Mouse (Mus musculus) intestine, embryonic 15.5 days (tissue): ENCODE results near the gene Gm3854. TPM values are rescaled to one million over a fixed set of nuclear protein-coding genes. Genes with fewer than 3 reads are reported as not detected.
"Not testable (repeated sequence)": the region's sequence is repeated elsewhere in the genome, so short reads cannot be mapped to it uniquely, and the experiment has no call there.

Experiments
- ATAC-seq: fragments of 200-750 bp; cut with Nextera tagmentation; 2 replicates; pipeline ENCODE4 v1.8.0; 2017; ENCODE audit warnings: moderate TSS enrichment, moderate library complexity
- H3K27ac ChIP-seq: fragments of 300-500 bp; sonication (generic); 2 replicates; pipeline ENCODE4 v1.5.1; 2015; ENCODE audit warnings: mild to moderate bottlenecking, inconsistent platforms
- H3K27me3 ChIP-seq: fragments of 300-500 bp; sonication (generic); replicated peaks from 2 replicates; pipeline ENCODE4 v1.6.1; 2015; ENCODE audit warnings: inconsistent platforms
- H3K36me3 ChIP-seq: fragments of 300-500 bp; sonication (generic); 2 replicates; pipeline ENCODE4 v1.6.1; 2015; ENCODE audit warnings: inconsistent platforms
- H3K4me1 ChIP-seq: fragments of 300-500 bp; sonication (generic); replicated peaks from 2 replicates; pipeline ENCODE4 v1.6.1; 2015; ENCODE audit warnings: inconsistent platforms
- H3K4me2 ChIP-seq: fragments of 300-500 bp; sonication (generic); replicated peaks from 2 replicates; pipeline ENCODE4 v1.6.1; 2015; ENCODE audit warnings: mild to moderate bottlenecking, inconsistent platforms
- H3K4me3 ChIP-seq: fragments of 300-500 bp; sonication (generic); replicated peaks from 2 replicates; pipeline ENCODE4 v1.5.1; 2015; ENCODE audit warnings: inconsistent platforms
- H3K9ac ChIP-seq: fragments of 300-500 bp; sonication (generic); 2 replicates; pipeline ENCODE4 v1.6.1; 2015; ENCODE audit warnings: inconsistent platforms
- H3K9me3 ChIP-seq: fragments of 300-500 bp; sonication (generic); 2 replicates; pipeline ENCODE4 v1.6.1; 2016; ENCODE audit warnings: inconsistent platforms
- WGBS: fragments of 180-500 bp; shearing (Covaris S2); methylation state at CpG from one replicate; pipeline ENCODE4 v1.1.7; 2015; 5-methylcytosine and 5-hydroxymethylcytosine counted together
- polyA plus RNA-seq: library from polyadenylated mRNA; unstranded; fragments of >200 nt; fragmentation: Nextera tagmentation; extraction: Ambion mirVana; gene quantifications from 2 replicates; pipeline ENCODE4 v1.2.1, GENCODE M21; 2015

Gene Gm3854
- polyA plus RNA-seq: 0.85 and 1.3 TPM in 2 replicates

GRCm38 (mm10) chr7:6343501-6344071 is at the start of gene Gm3854:
Gene Gm3854, plus strand, starts transcription at chr7:6343759.
- under 1% methylated on average over 26 of the region's 26 CpGs for WGBS
- Histone ChIP-seq H3K27me3 (no peaks in the 10 kb centered on the region), H3K9me3 (no peaks in the 10 kb centered on the region), H3K36me3 (no peaks in the 10 kb centered on the region), H3K4me2 (peak within 1 kb of the TSS; percentile 55), H3K4me1 (no peaks in the 10 kb centered on the region), H3K4me3 (peak within 1 kb of the TSS; percentile 64), H3K9ac (peak within 1 kb of the TSS; percentile 48), H3K27ac (no peak within 1 kb of the TSS)
- ATAC-seq: peak; percentile 95

- H3K9ac ChIP-seq, H3K4me1 ChIP-seq, H3K27ac ChIP-seq, ATAC-seq, H3K9me3 ChIP-seq, H3K27me3 ChIP-seq, H3K4me3 ChIP-seq, H3K4me2 ChIP-seq: not testable (repeated sequence)
- WGBS: 68% methylated on average over 11 of the region's 11 CpGs
- H3K36me3 ChIP-seq: peaks cover 10% of the 10 kb centered on the region; the same call in 1 of the 2 replicates
These were observed 42.8 kb upstream of the Gm3854 start for GRCm38 (mm10) chr7:6300796-6301195.

GRCm38 (mm10) chr7:6330458-6331232 is 12.9 kb upstream of the Gm3854 start:
- peak overlapping the region; percentile 56 for H3K4me3 ChIP-seq
- 16% methylated on average over 23 of the region's 23 CpGs for WGBS
- peaks cover 3% of the 10 kb centered on the region; the same call in 1 of the 2 replicates for H3K4me1 ChIP-seq
- peak overlapping the region; percentile 72 for H3K4me2 ChIP-seq
- H3K27ac ChIP-seq: peak overlapping the region; percentile 68; the same call in 1 of the 2 replicates
- ATAC-seq: peak; percentile 79
- H3K27me3 ChIP-seq: no peaks in the 10 kb centered on the region
- H3K9ac ChIP-seq: peak overlapping the region; percentile 52
- H3K9me3 ChIP-seq: no peaks in the 10 kb centered on the region
- no peaks in the 10 kb centered on the region for H3K36me3 ChIP-seq

DNA sequence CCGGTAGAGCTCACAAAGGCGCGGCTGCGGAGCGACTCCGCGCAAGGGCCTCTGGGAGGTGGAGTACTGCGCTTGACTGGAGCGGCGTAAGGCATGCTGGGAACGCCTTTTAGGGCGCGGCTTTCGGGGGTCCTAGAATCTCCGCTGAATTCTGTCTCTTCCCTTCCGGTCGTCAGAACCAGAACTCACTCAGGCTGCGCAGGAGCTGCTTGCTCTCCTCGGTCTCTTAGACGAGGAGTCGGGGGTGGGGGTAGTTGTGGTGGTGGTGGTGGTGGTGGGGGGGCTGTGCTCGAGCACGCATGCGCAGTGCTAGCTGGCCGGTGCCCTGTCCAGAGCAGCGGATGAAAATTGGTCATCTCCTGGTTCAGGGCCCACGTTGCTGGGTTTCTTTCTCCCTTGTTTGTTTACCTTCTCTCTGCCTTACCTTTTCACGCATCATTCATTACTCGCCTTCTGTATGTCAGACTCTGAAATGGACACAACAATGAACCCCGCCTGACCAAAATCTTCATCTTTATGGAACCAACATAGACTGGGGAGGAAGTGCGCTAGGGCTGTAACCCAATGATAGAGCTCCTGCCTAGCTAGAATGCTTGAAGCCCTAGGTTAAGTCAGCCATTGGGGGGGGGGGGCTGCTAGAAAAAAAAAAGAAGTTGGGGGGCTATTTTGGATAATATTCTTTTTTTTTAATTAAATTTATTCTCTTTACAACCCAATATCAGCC is 12.2 kb upstream of the Gm3854 start, which contains the start of gene Zfp583:
TSS of gene Zfp583 (minus strand) at position 53 of the 724 bp plus-strand sequence.
- H3K36me3 ChIP-seq: no peaks in the 10 kb centered on the region
- peak within 1 kb of the TSS; percentile 52 for H3K9ac ChIP-seq
- H3K4me3 ChIP-seq: peak within 1 kb of the TSS; percentile 56
- 3% methylated on average over 31 of the region's 31 CpGs for WGBS
- peak within 1 kb of the TSS; percentile 72 for H3K4me2 ChIP-seq
- H3K4me1 ChIP-seq: peaks cover 3% of the 10 kb centered on the region; the same call in 1 of the 2 replicates
- H3K27ac ChIP-seq: peak within 1 kb of the TSS; percentile 68; the same call in 1 of the 2 replicates
- no peaks in the 10 kb centered on the region for H3K27me3 ChIP-seq
- ATAC-seq: peak; percentile 98
- no peaks in the 10 kb centered on the region for H3K9me3 ChIP-seq

DNA sequence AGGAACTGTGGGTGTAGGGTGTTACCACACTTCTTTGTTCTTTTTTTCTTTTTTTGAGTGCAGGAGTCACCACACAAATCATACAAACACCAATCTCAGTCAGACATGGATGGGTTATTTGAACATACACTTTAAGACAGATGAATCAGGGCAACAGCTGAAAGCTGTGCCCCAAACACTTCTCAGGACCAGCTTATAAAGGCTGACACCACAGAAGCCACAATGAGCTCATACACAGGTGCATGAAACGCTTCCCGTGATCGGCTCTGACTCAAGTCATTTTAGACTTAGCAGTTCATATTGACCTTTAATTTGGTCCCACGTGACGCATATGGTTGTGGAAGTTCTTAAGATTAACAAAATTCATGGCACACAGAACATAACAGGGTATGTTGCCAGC is 3.7 kb upstream of the Gm3854 start:
- no peak for ATAC-seq
- no peaks in the 10 kb centered on the region for H3K4me1 ChIP-seq

GRCm38 (mm10) chr7:6344124-6344523 is 565 bp downstream of the Gm3854 start:
- Histone ChIP-seq H3K4me2 (peak overlapping the region; percentile 55), H3K27me3 (no peaks in the 10 kb centered on the region), H3K4me3 (peak overlapping the region; percentile 64), H3K27ac (no peak overlapping the region), H3K9ac (peak overlapping the region; percentile 48; the same call in 1 of the 2 replicates), H3K4me1 (no peaks in the 10 kb centered on the region), H3K9me3 (no peaks in the 10 kb centered on the region), H3K36me3 (no peaks in the 10 kb centered on the region)
- ATAC-seq: peak; percentile 21
- 33% methylated on average over 10 of the region's 10 CpGs for WGBS

More for the DNA sequence above, 3.7 kb upstream of the Gm3854 start:
- 77% methylated on average over 5 of the region's 5 CpGs for WGBS
- no peaks in the 10 kb centered on the region for H3K36me3 ChIP-seq
- H3K9me3 ChIP-seq: no peaks in the 10 kb centered on the region
- H3K9ac ChIP-seq: no peak overlapping the region
- no peak overlapping the region for H3K4me3 ChIP-seq
- H3K27me3 ChIP-seq: no peaks in the 10 kb centered on the region
- H3K27ac ChIP-seq: no peak overlapping the region
- no peak overlapping the region for H3K4me2 ChIP-seq

- ATAC-seq: no peak
- Histone ChIP-seq H3K4me3 (no peak overlapping the region), H3K9ac (no peak overlapping the region), H3K36me3 (no peaks in the 10 kb centered on the region), H3K27me3 (no peaks in the 10 kb centered on the region), H3K4me2 (no peak overlapping the region), H3K4me1 (no peaks in the 10 kb centered on the region), H3K27ac (no peak overlapping the region), H3K9me3 (no peaks in the 10 kb centered on the region)
- WGBS: 48% methylated on average over 2 of the region's 2 CpGs
These were observed 14.6 kb downstream of the Gm3854 start for GRCm38 (mm10) chr7:6358121-6358520.

GRCm38 (mm10) chr7:6358937-6359590 is 15.5 kb downstream of the Gm3854 start:
- Histone ChIP-seq H3K4me3 (no peak overlapping the region), H3K4me2 (no peak overlapping the region), H3K27ac (no peak overlapping the region), H3K9me3 (no peaks in the 10 kb centered on the region), H3K9ac (no peak overlapping the region), H3K36me3 (no peaks in the 10 kb centered on the region), H3K4me1 (0 out of 2 replicates have a peak, but pooled peaks cover 5% of the 10 kb centered on the region), H3K27me3 (no peaks in the 10 kb centered on the region)
- WGBS: 50% methylated on average over 10 of the region's 10 CpGs
- ATAC-seq: no peak

GRCm38 (mm10) chr7:6360477-6361060 is 17.0 kb downstream of the Gm3854 start:
- no peak for ATAC-seq
- H3K4me3 ChIP-seq: no peak overlapping the region
- H3K36me3 ChIP-seq: no peaks in the 10 kb centered on the region
- no peaks in the 10 kb centered on the region for H3K9me3 ChIP-seq
- no peaks in the 10 kb centered on the region for H3K27me3 ChIP-seq
- 10% methylated on average over 9 of the region's 9 CpGs for WGBS
- no peak overlapping the region for H3K4me2 ChIP-seq
- no peak overlapping the region for H3K9ac ChIP-seq
- no peak overlapping the region for H3K27ac ChIP-seq
- H3K4me1 ChIP-seq: 0 out of 2 replicates have a peak, but pooled peaks cover 6% of the 10 kb centered on the region

- H3K27ac ChIP-seq: peak overlapping the region; percentile 77
- peak overlapping the region; percentile 61 for H3K4me2 ChIP-seq
- H3K27me3 ChIP-seq: no peaks in the 10 kb centered on the region
- H3K9ac ChIP-seq: peak overlapping the region; percentile 48; the same call in 1 of the 2 replicates
- no peak for ATAC-seq
- 0 out of 2 replicates have a peak, but pooled peaks cover 6% of the 10 kb centered on the region for H3K4me1 ChIP-seq
- peak overlapping the region; percentile 40 for H3K4me3 ChIP-seq
- H3K36me3 ChIP-seq: no peaks in the 10 kb centered on the region
- WGBS: 22% methylated on average over 7 of the region's 7 CpGs
- H3K9me3 ChIP-seq: no peaks in the 10 kb centered on the region
These were observed 18.2 kb downstream of the Gm3854 start for GRCm38 (mm10) chr7:6361756-6362155.

DNA sequence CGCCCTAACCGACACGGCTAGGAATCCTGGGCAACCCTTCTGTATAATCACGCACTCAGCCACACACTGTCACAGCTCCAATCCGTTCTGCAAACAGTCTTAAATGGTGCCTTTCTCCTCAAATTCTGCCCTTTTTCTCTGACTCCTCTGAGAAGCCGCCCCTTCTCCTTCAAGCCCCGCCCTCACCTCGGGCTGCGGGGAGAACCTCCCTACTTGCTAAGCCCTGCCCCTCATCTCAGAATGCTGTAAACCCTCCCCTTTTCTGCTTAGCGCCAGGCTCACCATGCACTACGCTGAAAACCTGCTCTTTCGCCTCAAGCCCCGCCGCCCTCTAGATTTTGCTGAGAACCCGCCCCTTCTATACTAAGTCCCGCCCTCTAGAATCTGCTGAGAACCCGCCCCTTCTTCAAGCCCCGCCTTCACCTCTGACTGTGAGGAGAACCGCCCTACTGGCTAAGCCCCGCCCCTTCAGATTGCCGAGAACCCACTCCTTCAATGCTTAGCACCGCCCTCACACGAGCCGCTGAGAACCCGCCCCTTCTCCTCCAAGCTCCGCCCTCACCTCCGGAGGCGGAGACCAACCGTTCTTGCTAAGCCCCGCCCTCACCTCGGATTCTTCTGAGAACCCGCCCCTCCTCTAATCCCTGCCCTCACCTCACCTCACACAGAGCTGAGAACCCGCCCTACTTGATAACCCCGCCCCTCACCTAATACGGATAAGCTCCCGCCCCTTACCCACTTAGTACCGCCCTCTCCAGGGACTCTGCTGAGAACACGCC is 18.9 kb downstream of the Gm3854 start:
- Histone ChIP-seq H3K36me3 (no peaks in the 10 kb centered on the region), H3K4me1 (0 out of 2 replicates have a peak, but pooled peaks cover 6% of the 10 kb centered on the region), H3K27ac (peak overlapping the region; percentile 77), H3K9me3 (no peaks in the 10 kb centered on the region), H3K4me3 (peak overlapping the region; percentile 40), H3K9ac (peak overlapping the region; percentile 48), H3K27me3 (no peaks in the 10 kb centered on the region), H3K4me2 (peak overlapping the region; percentile 61)
- peak; percentile 94 for ATAC-seq
- WGBS: under 1% methylated on average over 38 of the region's 38 CpGs
